Mouse (Mus musculus): Measurements from ENCODE around the gene Gca.

Gca gene

GRCm38 (mm10) chr2:62664135-62664670 lies at the start of gene Gca:
Gene Gca (plus strand): TSS chr2:62664285.
- DNase-seq (ENCODE audit: low spot score), result peak; percentile 72

- no peak for DNase-seq (ENCODE audit: low spot score)
Measured at GRCm38 (mm10) chr2:62618934-62619341, 45.1 kb upstream of the Gca start.

- DNase-seq (ENCODE audit: low spot score), result no peak
Measured at GRCm38 (mm10) chr2:62619679-62620078, 44.4 kb upstream of the Gca start.

GRCm38 (mm10) chr2:62623024-62623441 lies 41.1 kb upstream of the Gca start:
- no peak for DNase-seq (ENCODE audit: low spot score)

- DNase-seq (ENCODE audit: low spot score), result peak; percentile 38
Measured at GRCm38 (mm10) chr2:62627728-62628127, 36.4 kb upstream of the Gca start.

GRCm38 (mm10) chr2:62628356-62628755 lies 35.7 kb upstream of the Gca start:
- DNase-seq (ENCODE audit: low spot score), result peak; percentile 59

GRCm38 (mm10) chr2:62630446-62630845 lies 33.6 kb upstream of the Gca start:
- peak; percentile 24 for DNase-seq (ENCODE audit: low spot score)

- no peak for DNase-seq (ENCODE audit: low spot score)
Measured at GRCm38 (mm10) chr2:62639869-62640268, 24.2 kb upstream of the Gca start.

GRCm38 (mm10) chr2:62643405-62644305 lies 20.4 kb upstream of the Gca start:
- DNase-seq (ENCODE audit: low spot score), result no peak

- no peak for DNase-seq (ENCODE audit: low spot score)
Measured at GRCm38 (mm10) chr2:62644891-62645290, 19.2 kb upstream of the Gca start.

- DNase-seq (ENCODE audit: low spot score), result no peak
Measured at GRCm38 (mm10) chr2:62645475-62645874, 18.6 kb upstream of the Gca start.

GRCm38 (mm10) chr2:62646014-62646645 lies 18.0 kb upstream of the Gca start, which contains the start of gene Ifih1:
Gene Ifih1 (minus strand): TSS chr2:62646255.
- no peak for DNase-seq (ENCODE audit: low spot score)

GRCm38 (mm10) chr2:62646671-62647289 lies 17.3 kb upstream of the Gca start:
- no peak for DNase-seq (ENCODE audit: low spot score)

- DNase-seq (ENCODE audit: low spot score), result no peak
Measured at GRCm38 (mm10) chr2:62651890-62652289, 12.2 kb upstream of the Gca start.

GRCm38 (mm10) chr2:62652466-62652865 lies 11.6 kb upstream of the Gca start:
- DNase-seq (ENCODE audit: low spot score), result no peak

GRCm38 (mm10) chr2:62654519-62655338 lies 9.4 kb upstream of the Gca start:
- DNase-seq (ENCODE audit: low spot score), result peak; percentile 70

GRCm38 (mm10) chr2:62656072-62656471 lies 8.0 kb upstream of the Gca start:
- DNase-seq (ENCODE audit: low spot score), result no peak

GRCm38 (mm10) chr2:62660565-62660964 lies 3.5 kb upstream of the Gca start:
- no peak for DNase-seq (ENCODE audit: low spot score)

- no peak for DNase-seq (ENCODE audit: low spot score)
Measured at GRCm38 (mm10) chr2:62662560-62662959, 1.5 kb upstream of the Gca start.

- no peak for DNase-seq (ENCODE audit: low spot score)
Measured at GRCm38 (mm10) chr2:62664839-62665238, 754 bp downstream of the Gca start.

GRCm38 (mm10) chr2:62665536-62665935 lies 1.5 kb downstream of the Gca start:
- no peak for DNase-seq (ENCODE audit: low spot score)

GRCm38 (mm10) chr2:62669848-62670247 lies 5.8 kb downstream of the Gca start:
- DNase-seq (ENCODE audit: low spot score), result no peak
